15 mouse cellular contexts compared by ENCODE assay signal in the genomic region with DNA sequence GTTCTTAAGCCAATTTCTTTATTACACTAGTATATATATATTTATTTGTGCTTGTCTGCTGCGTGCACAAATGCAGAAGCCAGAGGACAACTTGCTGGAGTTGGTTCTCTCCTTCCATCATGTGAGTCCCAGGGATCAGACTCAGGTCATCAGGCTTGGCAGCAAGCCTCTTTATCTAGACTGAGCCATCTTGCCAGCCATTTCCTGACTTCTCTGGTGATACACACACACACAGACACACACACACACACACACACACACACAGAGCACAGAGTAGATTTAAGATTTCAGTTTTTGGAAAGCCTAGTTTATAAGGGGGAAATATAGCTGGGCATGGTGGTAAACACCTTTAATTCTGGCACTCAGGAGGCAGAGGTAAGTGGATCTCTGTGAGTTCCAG.
DNase-seq lines count a peak whose midpoint lies in the region; TF ChIP-seq lines count a peak whose summit lies in the region.
"Had no signal": no experiment of that assay in that cellular context is flagged by ENCODE, and none has a peak within 500 bp of the region (broad histone marks: within the 10 kb centered on the region; RNA-seq: fewer than 3 reads in every experiment).

No protein-coding gene starts in this region.

- H3K9ac ChIP-seq in heart, adult 2 months (ENCODE audit: low read depth, low read length) = no peak overlapping the region
- H3K9ac ChIP-seq: embryonic facial prominence, embryonic 13.5 days; forebrain, embryonic 15.5 days; heart, embryonic 13.5 days; liver, embryonic 12.5 days had no signal

- no peak for TF ChIP-seq POLR2A in heart, adult 2 months (IDR thresholded peaks at IDR 0.05; ENCODE audit: insufficient read depth, low read depth, low read length)

- TF ChIP-seq EP300 in heart, adult 2 months (IDR thresholded peaks at IDR 0.05; ENCODE audit: insufficient read depth, low read depth, low read length) = no peak

- H3K27ac ChIP-seq in heart, adult 2 months = peak overlapping the region; percentile 83
- H3K27ac ChIP-seq in brown adipose tissue, adult 24 weeks (replicated peaks; ENCODE audit: low read depth, low read length) = peak overlapping the region; percentile 93
- H3K27ac ChIP-seq: embryonic facial prominence, embryonic 13.5 days; forebrain, embryonic 15.5 days; liver, embryonic 12.5 days had no signal

- DNase-seq in heart, adult 2 months = no peak
- no peak for DNase-seq in heart, adult 9 months (ENCODE audit: low spot score in 2 of 2)
- DNase-seq in 3T3-L1 (ENCODE audit: low read depth, low spot score) = peak; percentile 41
- DNase-seq in lung, postnatal 10 days = peak; percentile 61
- no peak for DNase-seq in retina, postnatal 1 day
- DNase-seq in adrenal gland, postnatal 14 days = no peak
- no peak for DNase-seq in embryo, embryonic 11 days
- DNase-seq: cerebellum, adult 9-11 months; thymus, postnatal 14 days had no signal

- H3K4me1 ChIP-seq in heart, adult 2 months (ENCODE audit: control insufficient read depth, insufficient read depth, low read length) = peaks cover 15% of the 10 kb centered on the region
- peaks cover 12% of the 10 kb centered on the region for H3K4me1 ChIP-seq in brown adipose tissue, adult 24 weeks (ENCODE audit: control insufficient read depth, insufficient read depth, insufficient read length, low read length)
- H3K4me1 ChIP-seq: embryonic facial prominence, embryonic 13.5 days; forebrain, embryonic 15.5 days; liver, embryonic 12.5 days had no signal

- H3K4me3 ChIP-seq in heart, adult 2 months = no peak overlapping the region
- no peak overlapping the region for H3K4me3 ChIP-seq in brown adipose tissue, adult 24 weeks (ENCODE audit: insufficient read depth, low read depth, low read length)
- H3K4me3 ChIP-seq: embryonic facial prominence, embryonic 13.5 days; forebrain, embryonic 15.5 days; heart, embryonic 13.5 days; liver, embryonic 12.5 days had no signal

- TF ChIP-seq CTCF in heart, adult 2 months (IDR thresholded peaks at IDR 0.05) = no peak

- 12% methylated on average over 1 of the region's 1 CpGs for WGBS in heart, adult 2 months

- H3K79me2 ChIP-seq in heart, adult 2 months (replicated peaks; ENCODE audit: control insufficient read depth, insufficient read depth, low read length) = no peaks in the 10 kb centered on the region

- intact Hi-C loops in heart, adult 2 months (cut with DNase I) = loop anchor here (10.0 kb wide), 1 partner anchor 360 kb away; no protein-coding TSS in a partner anchor

- peaks cover 7% of the 10 kb centered on the region; the same call in 1 of the 2 replicates for H3K36me3 ChIP-seq in heart, adult 2 months (ENCODE audit: control insufficient read depth, insufficient read depth, low read length)
- H3K36me3 ChIP-seq: embryonic facial prominence, embryonic 13.5 days; forebrain, embryonic 15.5 days; liver, embryonic 12.5 days had no signal

- H3K27me3 ChIP-seq in heart, adult 2 months (ENCODE audit: control insufficient read depth, insufficient read depth, low read length) = no peaks in the 10 kb centered on the region
- H3K27me3 ChIP-seq: CH12.LX; embryonic facial prominence, embryonic 13.5 days; forebrain, embryonic 15.5 days; heart, embryonic 13.5 days; liver, embryonic 12.5 days had no signal

Comparison
In these comparisons a context has a peak if more than half of its experiments do, and no peak if none do; other contexts are left out.
1. DNase-seq: peak in 3T3-L1 (single experiment) and lung, postnatal 10 days (single experiment); none in heart, adult 2 months (0 of 2), heart, adult 9 months (0 of 2), retina, postnatal 1 day (single experiment), adrenal gland, postnatal 14 days (single experiment) and embryo, embryonic 11 days (single experiment).